Comparison of ENCODE assay signal across 8 mouse cellular contexts in genomic region chr4:44973871-44974270, GRCm38 (mm10). TPM values are rescaled to one million over a fixed set of nuclear protein-coding genes. Genes with fewer than 3 reads are reported as not detected.
DNase-seq lines count a peak whose midpoint lies in the region; ATAC-seq and TF ChIP-seq lines count a peak whose summit lies in the region.

No protein-coding gene starts in this region.

- DNase-seq in frontal cortex, postnatal 36 days (ENCODE audit: low spot score in 2 of 2) = no peak
- no peak for DNase-seq in thymus, adult 2 months
- DNase-seq in thymus, postnatal 25 days = no peak
- no peak for DNase-seq in spleen, postnatal 36 days (ENCODE audit: low spot score in 2 of 2)
- DNase-seq in frontal cortex, postnatal 10 days (ENCODE audit: low spot score in 2 of 2) = no peak
- no peak for DNase-seq in right cerebral cortex, postnatal 14 days

- no peaks in the 10 kb centered on the region for H3K36me3 ChIP-seq in thymus, adult 2 months (ENCODE audit: control insufficient read depth, insufficient read depth, low read length)
- H3K36me3 ChIP-seq in liver, embryonic 15.5 days (replicated peaks) = no peaks in the 10 kb centered on the region

- no peak for TF ChIP-seq POLR2A in thymus, adult 2 months (IDR thresholded peaks at IDR 0.05; ENCODE audit: control insufficient read depth, extremely low read depth, insufficient read depth, low read length, poor library complexity)

- H3K9ac ChIP-seq in liver, embryonic 15.5 days = no peak overlapping the region

- H3K4me1 ChIP-seq in thymus, adult 2 months (replicated peaks; ENCODE audit: control insufficient read depth, insufficient read depth, low read length) = peaks cover 6% of the 10 kb centered on the region
- H3K4me1 ChIP-seq in liver, embryonic 15.5 days (replicated peaks) = peaks cover 17% of the 10 kb centered on the region

- no peaks in the 10 kb centered on the region for H3K27me3 ChIP-seq in thymus, adult 2 months (ENCODE audit: control insufficient read depth, insufficient read depth, low read length)
- no peaks in the 10 kb centered on the region for H3K27me3 ChIP-seq in liver, embryonic 15.5 days

- ATAC-seq in frontal cortex, adult (ENCODE audit: low TSS enrichment) = 0 out of 2 replicates have a peak, but pooled peaks have one; percentile 8
- no peak for ATAC-seq in liver, embryonic 15.5 days (ENCODE audit: insufficient read depth)

- H3K9me3 ChIP-seq in liver, embryonic 15.5 days (replicated peaks) = no peaks in the 10 kb centered on the region

- WGBS in thymus, adult 2 months = 55% methylated on average over 14 of the region's 14 CpGs
- WGBS in liver, embryonic 15.5 days (ENCODE audit: insufficient replicate concordance) = 39% methylated on average over 14 of the region's 14 CpGs

- TF ChIP-seq CTCF in thymus, adult 2 months (IDR thresholded peaks at IDR 0.05; ENCODE audit: borderline replicate concordance, control insufficient read depth, extremely low read depth, insufficient read depth, low read length, poor library complexity) = no peak

- no peak overlapping the region for H3K27ac ChIP-seq in thymus, adult 2 months (ENCODE audit: control insufficient read depth, insufficient read depth, low read length)
- no peak overlapping the region for H3K27ac ChIP-seq in liver, embryonic 15.5 days (replicated peaks)

- peak overlapping the region; percentile 46; the same call in 1 of the 2 replicates for H3K4me2 ChIP-seq in liver, embryonic 15.5 days

- H3K4me3 ChIP-seq in thymus, adult 2 months (ENCODE audit: control insufficient read depth, insufficient read depth, low read length) = peak overlapping the region; percentile 17; the same call in 1 of the 2 replicates
- H3K4me3 ChIP-seq in liver, embryonic 15.5 days (replicated peaks) = no peak overlapping the region

RNA-seq across cellular contexts. Expression of gene Grhpr, which starts 7.3 kb away (rescaled TPM):
- polyA plus RNA-seq in thymus, adult 2 months (2012; rRNA removed) = 33.3 and 35.9 TPM in 2 replicates
- polyA plus RNA-seq in liver, embryonic 15.5 days (2015; fragmentation: Nextera tagmentation; extraction: Ambion mirVana) = 125 and 146 TPM in 2 replicates

RNA-seq across cellular contexts. Expression of gene Zbtb5, which starts 38.3 kb away (rescaled TPM):
- 26.7 and 27.8 TPM in 2 replicates for polyA plus RNA-seq in thymus, adult 2 months (2012; rRNA removed)
- 5.8 and 5.9 TPM in 2 replicates for polyA plus RNA-seq in liver, embryonic 15.5 days (2015; fragmentation: Nextera tagmentation; extraction: Ambion mirVana)

RNA-seq across cellular contexts. Expression of gene Polr1e, which starts 44.5 kb away (rescaled TPM):
- 11.1 and 14.6 TPM in 2 replicates for polyA plus RNA-seq in thymus, adult 2 months (2012; rRNA removed)
- polyA plus RNA-seq in liver, embryonic 15.5 days (2015; fragmentation: Nextera tagmentation; extraction: Ambion mirVana) = 14.7 and 15.6 TPM in 2 replicates
